Mouse (Mus musculus) cerebellum, adult 8-10 months (tissue): ENCODE data around the gene Carnmt1.

Experiments used
- DNase-seq: peaks from one replicate; pipeline ENCODE4 v3.0.0; 2022

Carnmt1 gene

GRCm38 (mm10) chr19:18716374-18716773 lies 45.8 kb downstream of the Carnmt1 start:
- peak; percentile 72 for DNase-seq

- no peak for DNase-seq
Observed at GRCm38 (mm10) chr19:18720337-18720736, 49.8 kb downstream of the Carnmt1 start.

- DNase-seq = no peak
Observed at GRCm38 (mm10) chr19:18725186-18725585, 54.6 kb downstream of the Carnmt1 start.

- DNase-seq = no peak
Observed at GRCm38 (mm10) chr19:18730255-18730654, 59.7 kb downstream of the Carnmt1 start.

GRCm38 (mm10) chr19:18731077-18731476 lies 60.5 kb downstream of the Carnmt1 start:
- DNase-seq = no peak

- DNase-seq = no peak
Observed at GRCm38 (mm10) chr19:18735901-18736300, 65.3 kb downstream of the Carnmt1 start.

GRCm38 (mm10) chr19:18739146-18739545 lies 68.6 kb downstream of the Carnmt1 start:
- no peak for DNase-seq

GRCm38 (mm10) chr19:18743946-18744345 lies 73.4 kb downstream of the Carnmt1 start:
- no peak for DNase-seq

GRCm38 (mm10) chr19:18746576-18747340 lies 76.2 kb downstream of the Carnmt1 start:
- no peak for DNase-seq

- no peak for DNase-seq
Observed at GRCm38 (mm10) chr19:18747379-18747778, 76.8 kb downstream of the Carnmt1 start.

- no peak for DNase-seq
Observed at GRCm38 (mm10) chr19:18749598-18750339, 79.2 kb downstream of the Carnmt1 start, which contains the start of gene Trpm6. Gene Trpm6 (plus strand): TSS chr19:18749983.
